8 mouse cellular contexts compared by ENCODE assay signal in the genomic region with DNA sequence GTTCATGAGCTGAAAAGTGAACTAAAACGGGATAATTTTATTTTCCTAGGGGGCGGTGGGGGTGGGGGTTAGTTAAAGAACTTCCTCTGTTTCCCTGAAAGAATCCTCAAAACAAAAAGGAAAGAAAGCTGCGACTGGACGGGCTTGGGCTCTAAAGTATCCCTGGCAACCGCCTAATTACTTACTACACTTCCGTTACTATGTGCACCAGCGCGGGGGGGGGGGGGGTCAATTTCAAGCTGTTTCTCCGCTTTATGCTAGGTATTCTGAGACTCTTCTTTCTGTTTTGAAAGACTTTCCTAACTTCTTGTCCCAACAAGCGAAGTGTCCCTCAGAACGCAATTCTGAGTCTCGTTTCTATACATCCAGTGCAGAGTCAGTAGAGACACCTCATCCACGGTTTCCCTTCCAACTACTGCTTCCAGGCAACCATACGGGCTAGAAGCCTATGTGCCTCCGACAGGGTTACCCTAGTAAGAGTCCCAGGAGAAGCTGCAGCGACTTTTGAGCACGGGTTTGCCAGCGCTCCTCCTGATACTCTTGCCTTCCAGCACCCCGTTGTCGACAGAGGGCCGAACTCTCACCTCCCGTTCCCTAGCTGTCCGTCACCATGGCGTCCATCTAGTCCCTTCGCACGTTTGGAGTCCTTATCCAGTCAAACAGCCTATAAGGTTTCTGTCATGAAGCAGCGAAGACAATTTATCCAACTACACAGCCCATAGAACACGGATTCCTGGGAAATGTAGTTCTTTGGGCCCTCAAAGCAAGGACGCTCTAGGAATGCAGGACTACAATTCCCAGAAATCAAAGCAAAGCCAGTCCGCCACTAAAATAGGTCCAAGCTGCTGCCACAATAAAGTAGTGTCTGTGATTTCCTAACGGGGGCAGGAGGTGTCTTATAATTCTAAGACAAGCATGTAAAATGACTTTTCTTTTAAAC. TPM values are rescaled to one million over a fixed set of nuclear protein-coding genes. Genes with fewer than 3 reads are reported as not detected.
DNase-seq lines count a peak whose midpoint lies in the region; ATAC-seq and TF ChIP-seq lines count a peak whose summit lies in the region.

No protein-coding gene starts in this region.

- peak overlapping the region; percentile 92 for H3K27ac ChIP-seq in embryonic facial prominence, embryonic 15.5 days (replicated peaks)
- H3K27ac ChIP-seq in limb, embryonic 14.5 days (replicated peaks; ENCODE audit: low read depth, low read length) = peak overlapping the region; percentile 87
- peak overlapping the region; percentile 60 for H3K27ac ChIP-seq in midbrain, postnatal 0 days (ENCODE audit: low read depth, low read length)

- DNase-seq in adrenal gland, postnatal 4 days (ENCODE audit: low spot score in 2 of 2) = peak; percentile 33 to 57
- DNase-seq in heart, adult 8-10 months (ENCODE audit: low spot score) = peak; percentile 97
- DNase-seq in kidney, adult 9 months = peak; percentile 98
- DNase-seq in limb, embryonic 14.5 days (ENCODE audit: low spot score) = peak; percentile 97
- peak; percentile 98 for DNase-seq in midbrain, postnatal 0 days (ENCODE audit: low spot score)
- peak; percentile 71 to 78 for DNase-seq in spleen, postnatal 36 days (ENCODE audit: low spot score in 2 of 2)

- peak overlapping the region; percentile 83 for H3ac ChIP-seq in C2C12 (ENCODE audit: control insufficient read depth, insufficient read length, low read depth)

- H3K79me3 ChIP-seq in C2C12 (ENCODE audit: low read depth) = no peaks in the 10 kb centered on the region

- peak overlapping the region; percentile 38 for H3K4me3 ChIP-seq in C2C12 (ENCODE audit: insufficient read depth, poor library complexity, severe bottlenecking)
- H3K4me3 ChIP-seq in embryonic facial prominence, embryonic 15.5 days (replicated peaks) = peak overlapping the region; percentile 78
- peak overlapping the region; percentile 63 for H3K4me3 ChIP-seq in limb, embryonic 14.5 days (replicated peaks; ENCODE audit: low read length)
- H3K4me3 ChIP-seq in midbrain, postnatal 0 days (ENCODE audit: low read depth, low read length) = peak overlapping the region; percentile 50

- ATAC-seq in embryonic facial prominence, embryonic 15.5 days (ENCODE audit: insufficient number of reproducible peaks, low FRiP score, low TSS enrichment, low read depth) = peak; percentile 97
- peak; percentile 99 for ATAC-seq in limb, embryonic 14.5 days (ENCODE audit: low FRiP score, low read depth)
- peak; percentile 99 for ATAC-seq in midbrain, postnatal 0 days (ENCODE audit: low FRiP score)

- H3K4me2 ChIP-seq in embryonic facial prominence, embryonic 15.5 days (replicated peaks) = peak overlapping the region; percentile 63
- peak overlapping the region; percentile 63 for H3K4me2 ChIP-seq in limb, embryonic 14.5 days (replicated peaks; ENCODE audit: low read depth, low read length, severe bottlenecking)
- peak overlapping the region; percentile 62 for H3K4me2 ChIP-seq in midbrain, postnatal 0 days (ENCODE audit: low read depth, low read length, poor library complexity, severe bottlenecking)

- no peaks in the 10 kb centered on the region for H3K9me3 ChIP-seq in embryonic facial prominence, embryonic 15.5 days (replicated peaks)
- H3K9me3 ChIP-seq in limb, embryonic 14.5 days (ENCODE audit: control insufficient read depth, low read length) = no peaks in the 10 kb centered on the region
- no peaks in the 10 kb centered on the region for H3K9me3 ChIP-seq in midbrain, postnatal 0 days (ENCODE audit: low read length)

- H3K79me2 ChIP-seq in C2C12 (ENCODE audit: control insufficient read depth, insufficient read depth) = no peaks in the 10 kb centered on the region

- peak; percentile 75; the same call in 1 of the 2 replicates for TF ChIP-seq POLR2A in limb, embryonic 14.5 days (IDR thresholded peaks at IDR 0.05; ENCODE audit: borderline replicate concordance, extremely low read depth, insufficient read depth, insufficient read length)

- peak overlapping the region; percentile 53 for H3K9ac ChIP-seq in embryonic facial prominence, embryonic 15.5 days
- peak overlapping the region; percentile 68 for H3K9ac ChIP-seq in limb, embryonic 14.5 days (ENCODE audit: low read depth, low read length, severe bottlenecking)
- peak overlapping the region; percentile 54 for H3K9ac ChIP-seq in midbrain, postnatal 0 days (replicated peaks; ENCODE audit: low read length, poor library complexity, severe bottlenecking)

- no peaks in the 10 kb centered on the region for H3K27me3 ChIP-seq in C2C12 (ENCODE audit: control insufficient read depth, insufficient read depth, insufficient read length)
- H3K27me3 ChIP-seq in embryonic facial prominence, embryonic 15.5 days = no peaks in the 10 kb centered on the region; the same call in 1 of the 2 replicates
- H3K27me3 ChIP-seq in limb, embryonic 14.5 days (ENCODE audit: control insufficient read depth, insufficient read depth, low read length) = no peaks in the 10 kb centered on the region
- no peaks in the 10 kb centered on the region for H3K27me3 ChIP-seq in midbrain, postnatal 0 days (ENCODE audit: insufficient read depth, low read length)

- 1% methylated on average over 31 of the region's 31 CpGs for WGBS in embryonic facial prominence, embryonic 15.5 days
- WGBS in limb, embryonic 14.5 days = 2% methylated on average over 31 of the region's 31 CpGs
- WGBS in midbrain, postnatal 0 days = 1% methylated on average over 31 of the region's 31 CpGs

- no peaks in the 10 kb centered on the region for H3K36me3 ChIP-seq in C2C12 (ENCODE audit: control insufficient read depth, insufficient read depth)
- H3K36me3 ChIP-seq in embryonic facial prominence, embryonic 15.5 days = no peaks in the 10 kb centered on the region
- H3K36me3 ChIP-seq in limb, embryonic 14.5 days (ENCODE audit: control insufficient read depth, insufficient read depth, low read length) = no peaks in the 10 kb centered on the region
- no peaks in the 10 kb centered on the region for H3K36me3 ChIP-seq in midbrain, postnatal 0 days (ENCODE audit: insufficient read depth, low read length)

- TF ChIP-seq CTCF in C2C12 (IDR thresholded peaks at IDR 0.05; ENCODE audit: control insufficient read depth, insufficient read depth, insufficient read length) = no peak
- no peak; the same call in 1 of the 2 replicates for TF ChIP-seq CTCF in midbrain, postnatal 0 days (IDR thresholded peaks at IDR 0.05)

- H3K4me1 ChIP-seq in embryonic facial prominence, embryonic 15.5 days = 0 out of 2 replicates have a peak, but pooled peaks cover 4% of the 10 kb centered on the region
- H3K4me1 ChIP-seq in limb, embryonic 14.5 days (ENCODE audit: control insufficient read depth, insufficient read depth, low read length) = no peaks in the 10 kb centered on the region
- H3K4me1 ChIP-seq in midbrain, postnatal 0 days (ENCODE audit: insufficient read depth, low read length) = 0 out of 2 replicates have a peak, but pooled peaks cover 5% of the 10 kb centered on the region

TF ChIP-seq in C2C12, 6 proteins besides CTCF, POLR2A, EP300 and RAD21:
- TF ChIP-seq MAX (IDR thresholded peaks at IDR 0.05) = peak; percentile 51
- TF ChIP-seq USF1 (IDR thresholded peaks at IDR 0.05; ENCODE audit: low read depth) = no peak
- TF ChIP-seq FOSL1 (IDR thresholded peaks at IDR 0.05; ENCODE audit: insufficient read depth, low read length, poor library complexity, severe bottlenecking) = no peak

RNA-seq across cellular contexts. Expression of gene Rag2, which starts 4.0 kb away (rescaled TPM):
- polyA plus RNA-seq in C2C12 (2012; fragmentation: generic; extraction: Trizol) = not detected
- not detected for total RNA-seq in adrenal gland, postnatal 4 days (2021)
- 0.11 TPM in 1 of 2 replicates, not detected in the other for polyA plus RNA-seq in embryonic facial prominence, embryonic 15.5 days (2015; fragmentation: Nextera tagmentation; extraction: Ambion mirVana)
- total RNA-seq in heart, adult 8-10 months (2022) = not detected
- polyA plus RNA-seq in limb, embryonic 14.5 days (2012; rRNA removed) = 0.04 TPM in 1 of 2 replicates, not detected in the other
- 0.17 TPM in 1 of 2 replicates, not detected in the other for polyA plus RNA-seq in limb, embryonic 14.5 days (2014; fragmentation: Nextera tagmentation; extraction: Ambion mirVana)
- total RNA-seq in midbrain, postnatal 0 days (2014; rRNA removed) = not detected in 2 replicates
- 0.09 TPM in 1 of 2 replicates, not detected in the other for polyA plus RNA-seq in midbrain, postnatal 0 days (2015; fragmentation: Nextera tagmentation; extraction: Ambion mirVana)

RNA-seq across cellular contexts. Expression of gene Rag1, which starts 20.7 kb away (rescaled TPM):
- not detected for polyA plus RNA-seq in C2C12 (2012; fragmentation: generic; extraction: Trizol)
- under 1 TPM; 0.17 to 0.31 TPM for total RNA-seq in adrenal gland, postnatal 4 days (2021)
- 0.07 and 0.11 TPM in 2 replicates for polyA plus RNA-seq in embryonic facial prominence, embryonic 15.5 days (2015; fragmentation: Nextera tagmentation; extraction: Ambion mirVana)
- total RNA-seq in heart, adult 8-10 months (2022) = under 1 TPM in 2 of 4 experiments, not detected in 2; 0.03 to 0.06 TPM
- polyA plus RNA-seq in limb, embryonic 14.5 days (2012; rRNA removed) = 0.14 and 0.20 TPM in 2 replicates
- 0.15 and 0.29 TPM in 2 replicates for polyA plus RNA-seq in limb, embryonic 14.5 days (2014; fragmentation: Nextera tagmentation; extraction: Ambion mirVana)
- 0.27 and 0.42 TPM in 2 replicates for total RNA-seq in midbrain, postnatal 0 days (2014; rRNA removed)
- polyA plus RNA-seq in midbrain, postnatal 0 days (2015; fragmentation: Nextera tagmentation; extraction: Ambion mirVana) = 0.04 TPM in 2 replicates

RNA-seq across cellular contexts. Expression of gene B230118H07Rik, which starts 20.8 kb away (rescaled TPM):
- polyA plus RNA-seq in C2C12 (2012; fragmentation: generic; extraction: Trizol) = 13.6 TPM
- total RNA-seq in adrenal gland, postnatal 4 days (2021) = 10 to 100 TPM; 30.9 to 41.7 TPM
- polyA plus RNA-seq in embryonic facial prominence, embryonic 15.5 days (2015; fragmentation: Nextera tagmentation; extraction: Ambion mirVana) = 55.0 and 57.2 TPM in 2 replicates
- 100 to 1,000 TPM in 1 of 4 experiments, 10 to 100 TPM in 3; 87.7 to 103 (median 92.8) TPM for total RNA-seq in heart, adult 8-10 months (2022)
- polyA plus RNA-seq in limb, embryonic 14.5 days (2012; rRNA removed) = 14.4 and 22.2 TPM in 2 replicates
- 47.3 and 56.2 TPM in 2 replicates for polyA plus RNA-seq in limb, embryonic 14.5 days (2014; fragmentation: Nextera tagmentation; extraction: Ambion mirVana)
- total RNA-seq in midbrain, postnatal 0 days (2014; rRNA removed) = 18.2 and 21.4 TPM in 2 replicates
- polyA plus RNA-seq in midbrain, postnatal 0 days (2015; fragmentation: Nextera tagmentation; extraction: Ambion mirVana) = 50.7 and 51.5 TPM in 2 replicates

RNA-seq across cellular contexts. Expression of gene Traf6, which starts 49.7 kb away (rescaled TPM):
- polyA plus RNA-seq in C2C12 (2012; fragmentation: generic; extraction: Trizol) = 3.8 TPM
- total RNA-seq in adrenal gland, postnatal 4 days (2021) = 10 to 100 TPM; 26.2 to 26.5 TPM
- 9.2 and 10.3 TPM in 2 replicates for polyA plus RNA-seq in embryonic facial prominence, embryonic 15.5 days (2015; fragmentation: Nextera tagmentation; extraction: Ambion mirVana)
- 10 to 100 TPM in 1 of 4 experiments, 1 to 10 TPM in 3; 8.7 to 10.3 (median 9.0) TPM for total RNA-seq in heart, adult 8-10 months (2022)
- 13.2 and 14.6 TPM in 2 replicates for polyA plus RNA-seq in limb, embryonic 14.5 days (2012; rRNA removed)
- 12.8 and 13.8 TPM in 2 replicates for polyA plus RNA-seq in limb, embryonic 14.5 days (2014; fragmentation: Nextera tagmentation; extraction: Ambion mirVana)
- total RNA-seq in midbrain, postnatal 0 days (2014; rRNA removed) = 16.5 and 19.9 TPM in 2 replicates
- 4.9 and 5.3 TPM in 2 replicates for polyA plus RNA-seq in midbrain, postnatal 0 days (2015; fragmentation: Nextera tagmentation; extraction: Ambion mirVana)

Comparison
In these comparisons a context has a peak if more than half of its experiments do, and no peak if none do; other contexts are left out.
1. Peak in every context shown above with its lines: DNase-seq, ATAC-seq, H3K4me3 ChIP-seq and H3K27ac ChIP-seq.
2. DNase-seq: peak in every context shown above with its lines; median percentile 98 in kidney, adult 9 months; 98 in midbrain, postnatal 0 days; 97 in heart, adult 8-10 months; 97 in limb, embryonic 14.5 days; 74 in spleen, postnatal 36 days; 45 in adrenal gland, postnatal 4 days.